In genomic region chr19:55909039-55909438, GRCm38 (mm10) we compare ENCODE assay signal across 8 mouse cellular contexts.
DNase-seq lines count a peak whose midpoint lies in the region; ATAC-seq and TF ChIP-seq lines count a peak whose summit lies in the region.

No protein-coding gene starts in this region.

- no peak overlapping the region for H3K9ac ChIP-seq in forebrain, embryonic 12.5 days
- no peak overlapping the region for H3K9ac ChIP-seq in forebrain, embryonic 11.5 days (ENCODE audit: low read length)
- H3K9ac ChIP-seq in embryonic facial prominence, embryonic 15.5 days = no peak overlapping the region
- no peak overlapping the region for H3K9ac ChIP-seq in kidney, postnatal 0 days (ENCODE audit: low read depth, low read length)

- no peak for DNase-seq in forebrain, embryonic 11.5 days (ENCODE audit: low spot score)
- peak; percentile 89 for DNase-seq in kidney, postnatal 0 days (ENCODE audit: low spot score)
- DNase-seq in yolk sac, embryonic 10.5 days (ENCODE audit: low spot score) = no peak
- no peak for DNase-seq in gastrocnemius, postnatal 36 days

- ATAC-seq in forebrain, embryonic 12.5 days (ENCODE audit: low FRiP score) = peak; percentile 52; the same call in 1 of the 2 replicates
- ATAC-seq in forebrain, embryonic 11.5 days (replicated peaks; ENCODE audit: low FRiP score) = no peak; the same call in 1 of the 2 replicates
- peak; percentile 58; the same call in 1 of the 2 replicates for ATAC-seq in embryonic facial prominence, embryonic 15.5 days (ENCODE audit: insufficient number of reproducible peaks, low FRiP score, low TSS enrichment, low read depth)
- 0 out of 2 replicates have a peak, but pooled peaks have one; percentile 46 for ATAC-seq in kidney, postnatal 0 days (replicated peaks; ENCODE audit: low FRiP score, low read depth)
- peak; percentile 84 for ATAC-seq in megakaryocyte-erythroid progenitor cell, adult 5-6 weeks (replicated peaks; ENCODE audit: low FRiP score, low TSS enrichment, poor library complexity, severe bottlenecking)

- peaks cover 72% of the 10 kb centered on the region for H3K27me3 ChIP-seq in forebrain, embryonic 12.5 days
- H3K27me3 ChIP-seq in forebrain, embryonic 11.5 days (ENCODE audit: control insufficient read depth, insufficient read depth, low read length) = peaks cover 10% of the 10 kb centered on the region
- H3K27me3 ChIP-seq in E14TG2a.4 (ENCODE audit: insufficient read depth, low read length) = no peaks in the 10 kb centered on the region
- H3K27me3 ChIP-seq in embryonic facial prominence, embryonic 15.5 days = no peaks in the 10 kb centered on the region
- no peaks in the 10 kb centered on the region for H3K27me3 ChIP-seq in kidney, postnatal 0 days (ENCODE audit: insufficient read depth, low read length)

- peaks cover 35% of the 10 kb centered on the region for H3K4me1 ChIP-seq in forebrain, embryonic 12.5 days
- peaks cover 7% of the 10 kb centered on the region; the same call in 1 of the 2 replicates for H3K4me1 ChIP-seq in forebrain, embryonic 11.5 days (replicated peaks; ENCODE audit: control insufficient read depth, insufficient read depth, low read length)
- H3K4me1 ChIP-seq in E14TG2a.4 (replicated peaks; ENCODE audit: low read depth, low read length) = 0 out of 2 replicates have a peak, but pooled peaks cover 2% of the 10 kb centered on the region
- H3K4me1 ChIP-seq in embryonic facial prominence, embryonic 15.5 days = peaks cover 13% of the 10 kb centered on the region; the same call in 1 of the 2 replicates
- 0 out of 2 replicates have a peak, but pooled peaks cover 4% of the 10 kb centered on the region for H3K4me1 ChIP-seq in kidney, postnatal 0 days (replicated peaks; ENCODE audit: insufficient read depth, low read length)

- WGBS in forebrain, embryonic 12.5 days = 41% methylated on average over 7 of the region's 7 CpGs
- WGBS in forebrain, embryonic 11.5 days = 63% methylated on average over 7 of the region's 7 CpGs
- WGBS in embryonic facial prominence, embryonic 15.5 days = 45% methylated on average over 7 of the region's 7 CpGs
- whole genome bisulfite sequencing in kidney, postnatal 0 days = 34% methylated on average over 7 of the region's 7 CpGs

- intact Hi-C loops in gastrocnemius, postnatal 36 days (cut with DNase I) = loop anchor here (10.0 kb wide), 1 partner anchor 564 kb away; no protein-coding TSS in a partner anchor

- peak; percentile 83 for TF ChIP-seq CTCF in E14TG2a.4 (conservative IDR thresholded peaks at IDR 0.05; ENCODE audit: low read length)
- TF ChIP-seq CTCF in kidney, postnatal 0 days (IDR thresholded peaks at IDR 0.05; ENCODE audit: low read depth) = peak; percentile 59

- no peaks in the 10 kb centered on the region for H3K9me3 ChIP-seq in forebrain, embryonic 12.5 days
- no peaks in the 10 kb centered on the region for H3K9me3 ChIP-seq in forebrain, embryonic 11.5 days (ENCODE audit: control insufficient read depth, low read length)
- no peaks in the 10 kb centered on the region for H3K9me3 ChIP-seq in E14TG2a.4 (ENCODE audit: low read length)
- H3K9me3 ChIP-seq in embryonic facial prominence, embryonic 15.5 days (replicated peaks) = no peaks in the 10 kb centered on the region
- H3K9me3 ChIP-seq in kidney, postnatal 0 days (replicated peaks; ENCODE audit: low read length) = no peaks in the 10 kb centered on the region

- peaks cover 23% of the 10 kb centered on the region for H3K36me3 ChIP-seq in forebrain, embryonic 12.5 days (replicated peaks)
- peaks cover 3% of the 10 kb centered on the region; the same call in 1 of the 2 replicates for H3K36me3 ChIP-seq in forebrain, embryonic 11.5 days (ENCODE audit: control insufficient read depth, insufficient read depth, low read length)
- no peaks in the 10 kb centered on the region for H3K36me3 ChIP-seq in E14TG2a.4 (ENCODE audit: insufficient read depth, low read length)
- H3K36me3 ChIP-seq in embryonic facial prominence, embryonic 15.5 days = peaks cover 40% of the 10 kb centered on the region
- peaks cover 7% of the 10 kb centered on the region; the same call in 1 of the 2 replicates for H3K36me3 ChIP-seq in kidney, postnatal 0 days (ENCODE audit: insufficient read depth, low read length)

- H3K4me2 ChIP-seq in forebrain, embryonic 12.5 days = no peak overlapping the region
- no peak overlapping the region for H3K4me2 ChIP-seq in forebrain, embryonic 11.5 days (ENCODE audit: low read depth, low read length, severe bottlenecking)
- H3K4me2 ChIP-seq in embryonic facial prominence, embryonic 15.5 days (replicated peaks) = no peak overlapping the region
- no peak overlapping the region for H3K4me2 ChIP-seq in kidney, postnatal 0 days (ENCODE audit: low read length)

- no peak overlapping the region for H3K27ac ChIP-seq in forebrain, embryonic 12.5 days
- no peak overlapping the region for H3K27ac ChIP-seq in forebrain, embryonic 11.5 days (ENCODE audit: low read depth, low read length)
- no peak overlapping the region for H3K27ac ChIP-seq in embryonic facial prominence, embryonic 15.5 days (replicated peaks)
- H3K27ac ChIP-seq in kidney, postnatal 0 days = no peak overlapping the region

- no peak overlapping the region for H3K4me3 ChIP-seq in forebrain, embryonic 12.5 days (replicated peaks)
- no peak overlapping the region for H3K4me3 ChIP-seq in forebrain, embryonic 11.5 days (ENCODE audit: low read depth, low read length)
- no peak overlapping the region for H3K4me3 ChIP-seq in E14TG2a.4 (replicated peaks; ENCODE audit: low read length)
- H3K4me3 ChIP-seq in embryonic facial prominence, embryonic 15.5 days (replicated peaks) = no peak overlapping the region
- no peak overlapping the region for H3K4me3 ChIP-seq in kidney, postnatal 0 days (replicated peaks; ENCODE audit: low read depth, low read length)
